Mouse (Mus musculus) heart, postnatal 36 days (tissue): Measurements from ENCODE around the gene Tsen54. TPM values are rescaled to one million over a fixed set of nuclear protein-coding genes. Genes with fewer than 3 reads are reported as not detected.
A peak's percentile ranks its signal among the peaks of the same experiment; 100 is the strongest.

Source experiments
- DNase-seq, 2 experiments: peaks; one replicate each; pipeline ENCODE4 v3.0.0; 2021 to 2022
- intact Hi-C: fragments of 180-260 bp; cut with DNase I; formaldehyde crosslinking; loops from one replicate; pipeline ENCODE4 v1.15.1; 2025
- total RNA-seq, 2 experiments: library from RNA; stranded (reverse); gene quantifications; 2 replicates each; pipeline ENCODE4 v1.2.3; 2021

The Tsen54 gene
- total RNA-seq, result 1 to 10 TPM; 8.7 to 9.7 TPM

DNA sequence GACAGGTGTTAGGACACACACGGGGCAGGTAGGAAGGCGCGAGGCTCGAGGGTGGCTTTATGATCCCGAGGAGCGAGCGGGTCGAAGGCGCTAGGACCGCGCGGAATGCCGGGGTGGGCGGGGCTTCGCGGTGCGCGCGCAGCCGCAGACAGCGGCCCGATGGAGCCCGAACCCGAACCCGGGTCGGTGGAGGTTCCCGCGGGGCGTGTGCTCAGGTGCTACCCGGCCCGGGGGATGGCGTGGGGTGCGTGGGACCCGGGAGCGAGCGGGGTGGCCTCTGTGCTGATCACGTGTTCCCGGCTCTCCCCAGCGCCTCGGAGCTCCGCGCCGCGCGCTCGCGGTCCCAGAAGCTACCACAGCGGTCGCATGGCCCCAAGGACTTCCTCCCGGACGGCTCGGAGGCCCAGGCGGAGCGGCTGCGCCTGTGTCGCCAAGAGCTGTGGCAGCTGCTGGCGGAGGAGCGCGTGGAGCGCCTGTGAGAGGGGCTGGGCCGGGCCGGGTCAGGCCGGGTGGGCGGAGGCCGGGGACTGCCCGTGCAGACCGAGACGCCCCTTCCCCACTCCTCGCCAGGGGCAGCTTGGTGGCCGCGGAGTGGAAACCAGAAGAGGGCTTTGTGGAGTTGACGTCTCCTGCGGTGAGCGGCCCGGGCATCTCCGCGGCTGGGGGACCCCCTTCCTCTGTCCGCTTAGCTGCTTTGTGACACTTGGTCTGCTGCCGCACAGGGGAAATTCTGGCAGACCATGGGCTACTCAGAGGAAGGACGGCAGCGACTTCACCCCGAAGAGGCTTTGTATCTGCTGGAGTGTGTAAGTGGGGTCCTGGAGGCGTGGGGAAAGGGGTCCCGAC lies at the start of gene Tsen54:
TSS of gene Tsen54 (plus strand) at position 120 of the 846 bp plus-strand sequence.
- peak; percentile 90 to 94 for DNase-seq

GRCm38 (mm10) chr11:115765103-115765606 lies 49.4 kb upstream of the Tsen54 start, which contains the start of gene Tmem94:
Tmem94 (plus strand) TSS chr11:115765433.
- DNase-seq, result peak; percentile 96 to 99
- intact Hi-C loops, result no loop called here

More for the DNA sequence above, at the start of gene Tsen54:
- intact Hi-C loops, result loop anchor here (1.0 to 5.0 kb wide), 4 partner anchors 44 to 188 kb away; partner anchors contain the start of genes Myo15b and Slc25a19

GRCm38 (mm10) chr11:115765607-115766141 lies 48.9 kb upstream of the Tsen54 start:
- no peak for DNase-seq
- intact Hi-C loops, result no loop called here

DNA sequence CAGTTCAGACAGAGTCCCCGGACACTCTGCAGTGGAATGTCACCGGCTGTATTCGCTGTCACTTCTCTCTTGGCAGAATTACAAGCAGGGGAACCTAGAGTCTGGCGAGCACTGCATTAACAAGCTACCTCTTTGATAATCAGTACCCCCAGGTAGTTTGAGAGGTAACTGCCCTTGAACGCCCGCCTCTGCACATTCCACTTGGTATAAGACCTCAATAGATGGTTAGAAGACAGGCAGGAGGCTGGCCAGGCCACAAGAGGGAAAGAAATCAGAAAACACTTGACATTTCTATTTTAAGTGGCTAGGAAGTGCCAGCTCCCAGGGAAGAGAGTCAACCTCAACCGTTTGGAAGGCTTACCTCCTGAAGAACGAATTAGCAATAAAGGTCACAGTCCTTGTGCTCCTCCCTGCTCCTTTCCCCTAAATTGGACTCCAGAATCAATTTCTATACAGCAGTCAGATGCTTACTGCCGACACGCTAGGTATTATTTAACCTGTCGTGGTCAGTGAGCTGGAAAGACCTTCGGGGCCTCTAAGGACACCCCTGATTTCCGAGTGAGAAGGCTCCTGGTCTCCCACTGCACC lies 48.1 kb upstream of the Tsen54 start:
- DNase-seq, result peak; percentile 40 to 60
- intact Hi-C loops, result no loop called here

DNA sequence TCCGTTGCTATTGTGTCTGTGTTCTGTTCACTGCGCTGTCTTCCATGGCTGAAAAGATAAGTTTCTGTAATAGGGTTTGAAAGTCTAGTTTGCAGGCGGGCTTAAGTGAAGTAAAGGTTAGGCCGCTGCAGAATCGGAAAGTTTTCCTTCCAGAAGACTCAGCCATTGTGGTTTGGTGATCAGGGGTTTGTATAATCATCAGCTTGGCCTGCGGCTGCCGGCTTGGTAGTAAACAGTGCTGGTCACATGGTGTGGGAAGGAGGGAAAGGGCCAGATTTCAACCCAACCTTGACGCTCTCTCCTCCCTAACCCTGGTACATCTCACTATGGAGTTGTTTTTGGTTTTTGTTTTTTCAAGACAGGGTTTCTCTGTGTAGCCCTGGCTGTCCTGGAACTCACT lies 47.5 kb upstream of the Tsen54 start:
- intact Hi-C loops, result loop anchor here (1.0 kb wide), 1 partner anchor 45 kb away; no protein-coding TSS in a partner anchor
- no peak for DNase-seq

- no peak for DNase-seq
- intact Hi-C loops, result no loop called here
These were observed 45.6 kb upstream of the Tsen54 start for GRCm38 (mm10) chr11:115768896-115769295.

DNA sequence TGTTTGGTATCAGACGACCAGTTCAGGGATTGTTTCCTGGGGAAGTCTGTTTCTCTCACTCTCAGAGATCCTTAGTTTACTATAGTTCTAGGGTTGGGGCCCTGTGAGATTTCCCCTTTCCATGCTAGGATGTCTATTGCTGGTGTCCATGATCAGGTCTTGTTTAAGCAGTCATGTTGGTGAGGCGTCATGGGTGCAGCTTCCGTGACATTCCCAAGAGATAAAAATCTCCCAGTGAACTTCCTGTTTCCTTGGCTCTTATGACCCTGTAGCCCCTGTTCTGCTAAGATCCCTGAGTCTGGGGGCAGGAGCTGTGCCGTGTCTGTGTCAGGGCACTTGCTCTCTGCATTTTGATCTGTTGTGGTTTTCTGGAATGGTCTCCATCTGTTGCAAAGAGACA lies 39.9 kb upstream of the Tsen54 start:
- no peak for DNase-seq

DNA sequence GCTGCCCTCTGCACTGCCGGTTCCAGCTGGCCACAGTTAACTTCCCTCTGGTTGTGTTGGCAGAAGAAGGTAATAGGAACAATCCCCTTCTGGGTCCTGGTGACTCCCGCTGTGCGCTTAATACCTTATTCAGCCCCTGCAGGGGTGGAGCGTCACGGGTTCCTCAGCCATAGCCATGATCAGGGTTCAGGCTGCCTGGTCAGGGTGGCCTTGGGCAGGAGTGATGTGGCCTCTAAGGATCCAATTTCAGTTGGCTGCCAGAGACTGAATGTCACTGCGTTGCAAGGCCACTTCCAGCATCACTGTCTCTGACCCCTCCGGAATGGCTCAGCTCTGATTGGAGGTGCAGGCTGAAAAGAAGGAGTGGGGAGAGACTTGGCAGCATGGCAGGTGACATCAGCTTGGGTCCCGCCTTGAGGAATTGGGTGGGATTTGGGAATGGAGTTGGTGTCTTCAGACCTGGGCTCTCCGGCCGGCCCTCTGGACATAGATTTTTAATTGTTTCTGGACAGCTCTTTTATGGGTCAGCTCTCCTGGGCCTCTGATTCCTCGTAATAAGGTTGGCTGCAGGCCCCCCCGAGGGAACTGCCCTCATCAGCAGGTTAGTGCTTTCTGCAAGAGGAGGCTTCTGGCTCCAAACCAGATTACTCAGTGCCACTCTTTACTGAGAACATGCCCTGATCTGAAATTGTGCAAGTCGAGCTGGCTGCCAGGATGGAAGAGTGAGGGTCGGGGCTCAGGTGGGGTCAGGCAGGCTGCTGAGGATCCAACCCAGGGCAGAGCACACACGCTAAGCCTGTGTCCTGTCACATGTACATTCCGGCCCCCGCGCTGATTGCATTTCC lies 38.5 kb upstream of the Tsen54 start:
- intact Hi-C loops, result loop anchor here (5.0 kb wide), 1 partner anchor 39 kb away; no protein-coding TSS in a partner anchor
- DNase-seq, result peak; percentile 52 to 62

More for the DNA sequence above, 39.9 kb upstream of the Tsen54 start:
- intact Hi-C loops, result loop anchor here (5.0 kb wide), 1 partner anchor 37 kb away; no protein-coding TSS in a partner anchor

- no peak for DNase-seq
- intact Hi-C loops, result loop anchor here (5.0 kb wide), 1 partner anchor 40 kb away; no protein-coding TSS in a partner anchor
These were observed 37.6 kb upstream of the Tsen54 start for GRCm38 (mm10) chr11:115776954-115777353.

DNA sequence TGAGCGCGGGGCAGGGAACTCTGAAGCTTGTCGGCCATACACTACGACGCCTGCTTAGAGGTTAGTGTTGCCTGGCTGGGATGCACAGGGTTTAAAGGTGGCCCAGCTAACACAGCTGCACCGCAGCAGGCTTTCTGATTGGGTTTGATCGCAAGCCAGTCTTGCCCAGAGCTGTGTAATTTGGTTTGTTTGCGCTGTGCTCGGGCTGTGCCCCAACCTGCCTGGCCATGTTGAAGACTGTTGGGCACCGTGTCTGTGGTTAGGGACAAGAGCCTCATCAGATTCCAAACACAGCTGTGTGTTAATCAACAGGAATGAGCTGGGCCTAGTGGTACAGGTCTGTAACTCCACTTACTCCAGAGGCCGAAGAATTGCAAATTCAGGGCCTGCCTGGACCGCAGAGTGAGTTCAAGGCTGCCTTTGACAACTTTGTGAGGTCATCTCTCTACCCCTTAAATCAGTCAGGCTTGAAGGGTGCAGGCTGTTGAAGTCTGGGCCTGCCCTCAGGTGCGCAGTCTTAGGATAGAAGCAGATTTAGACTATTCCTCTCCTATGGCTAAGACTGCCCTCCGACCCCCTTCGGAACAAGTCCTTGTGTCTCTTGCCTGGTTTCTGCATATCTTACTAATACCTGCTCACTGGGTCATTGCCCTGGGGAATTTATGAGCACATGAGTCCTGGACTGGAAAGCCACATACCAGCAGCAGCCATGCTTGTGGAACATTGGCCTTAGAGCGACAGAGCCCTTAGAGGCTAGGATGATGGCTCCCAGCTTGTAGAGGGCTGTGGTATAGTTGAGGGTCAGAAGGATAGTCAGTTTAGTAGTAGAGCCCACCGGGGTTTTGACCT lies 36.8 kb upstream of the Tsen54 start:
- no peak for DNase-seq
- intact Hi-C loops, result loop anchor here (2.0 to 5.0 kb wide), 2 partner anchors 40 to 55 kb away; no protein-coding TSS in a partner anchor

DNA sequence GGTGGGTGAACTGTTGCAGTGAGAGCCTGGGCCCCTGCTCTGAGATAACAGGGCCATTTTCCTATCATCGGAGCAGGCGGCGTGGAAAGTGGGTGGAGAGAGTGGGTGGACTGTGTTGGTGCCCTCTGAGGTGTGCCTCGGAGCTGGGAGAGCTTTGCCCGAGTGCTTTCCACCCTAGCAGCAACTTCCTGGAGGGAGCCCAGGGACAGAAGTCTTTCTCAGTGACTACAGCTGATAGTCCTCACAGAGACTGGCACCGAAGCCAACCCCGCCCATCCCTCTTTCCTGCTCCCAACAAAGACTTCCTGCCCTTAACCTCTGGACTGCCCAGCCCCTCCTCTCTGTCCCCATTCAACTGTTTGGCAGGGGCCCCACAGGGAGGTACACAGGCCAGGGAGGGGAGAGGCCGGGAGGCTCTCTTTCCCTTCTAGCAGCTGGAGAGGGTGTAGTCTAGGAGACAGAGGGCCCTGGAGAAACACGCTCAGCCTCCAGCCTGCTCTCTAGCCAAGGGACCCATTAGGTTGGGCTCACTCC lies 35.4 kb upstream of the Tsen54 start:
- intact Hi-C loops, result loop anchor here (1.0 to 5.0 kb wide), 3 partner anchors 30 to 56 kb away; no protein-coding TSS in a partner anchor
- peak; percentile 89 for DNase-seq

DNA sequence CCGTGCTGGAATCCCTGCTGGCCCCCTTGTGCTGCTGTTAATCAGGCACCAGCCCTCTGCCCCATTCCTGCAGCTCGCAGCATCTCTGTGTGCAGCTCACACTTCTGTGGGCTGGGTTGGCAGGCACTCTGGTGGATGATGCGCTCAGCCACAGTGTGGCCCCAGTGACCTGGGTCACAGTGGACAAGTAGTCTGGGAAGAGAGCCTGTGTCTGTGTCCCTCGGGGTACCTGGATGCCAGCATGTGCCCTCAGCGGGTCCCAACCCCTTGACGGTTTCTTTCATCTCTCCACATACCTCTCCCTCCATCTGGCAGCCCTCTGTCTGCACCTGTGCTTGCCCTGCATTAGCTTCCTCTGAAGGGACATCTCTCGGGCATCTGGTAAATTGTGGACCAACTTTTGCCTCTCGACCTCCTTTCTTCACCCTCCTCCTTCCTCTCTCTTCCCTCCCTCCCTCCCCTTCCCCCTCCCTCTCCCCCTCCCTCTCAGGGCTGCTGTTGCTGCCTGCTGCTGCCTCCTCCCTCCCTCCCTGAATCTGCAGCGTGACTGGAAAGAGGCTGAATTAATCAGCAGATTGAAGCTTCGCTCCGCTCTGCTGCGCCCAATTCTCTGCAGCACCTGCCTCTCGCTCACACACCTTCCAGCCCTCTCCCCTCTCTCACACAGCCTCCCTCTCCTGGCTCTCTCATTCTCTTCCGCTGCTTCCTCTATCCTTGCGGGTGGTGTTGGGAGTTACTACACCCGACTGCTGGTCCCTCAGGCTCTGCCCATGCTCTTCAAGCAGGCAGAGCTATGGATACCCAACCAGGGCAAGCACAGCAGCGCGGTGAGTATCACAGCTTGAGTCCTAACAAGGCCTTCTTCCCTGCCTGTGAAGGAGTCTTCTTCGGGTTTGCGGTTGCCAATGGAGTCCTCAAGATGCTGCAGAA lies 34.1 kb upstream of the Tsen54 start:
- intact Hi-C loops, result no loop called here
- no peak for DNase-seq

DNA sequence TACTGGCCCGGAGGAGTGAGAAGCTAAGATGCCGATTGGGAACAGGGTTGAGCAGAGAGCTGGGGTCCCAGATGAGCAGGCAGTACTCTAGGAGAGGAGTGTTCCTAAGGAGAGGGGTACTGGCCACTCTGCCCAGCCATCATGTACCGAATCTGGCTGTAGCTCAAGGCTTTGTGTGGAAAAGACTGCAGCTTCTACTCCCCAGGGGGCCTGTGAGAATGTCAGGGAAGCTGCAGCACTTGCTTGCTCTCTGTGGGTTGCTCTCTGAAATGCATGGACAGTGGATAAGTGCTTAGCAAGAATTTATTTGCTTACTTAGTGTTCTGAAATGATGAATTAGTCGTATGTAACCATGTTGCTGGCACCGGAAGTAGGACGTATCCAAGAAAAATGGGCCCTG lies 28.1 kb upstream of the Tsen54 start:
- no peak for DNase-seq
- intact Hi-C loops, result no loop called here

DNA sequence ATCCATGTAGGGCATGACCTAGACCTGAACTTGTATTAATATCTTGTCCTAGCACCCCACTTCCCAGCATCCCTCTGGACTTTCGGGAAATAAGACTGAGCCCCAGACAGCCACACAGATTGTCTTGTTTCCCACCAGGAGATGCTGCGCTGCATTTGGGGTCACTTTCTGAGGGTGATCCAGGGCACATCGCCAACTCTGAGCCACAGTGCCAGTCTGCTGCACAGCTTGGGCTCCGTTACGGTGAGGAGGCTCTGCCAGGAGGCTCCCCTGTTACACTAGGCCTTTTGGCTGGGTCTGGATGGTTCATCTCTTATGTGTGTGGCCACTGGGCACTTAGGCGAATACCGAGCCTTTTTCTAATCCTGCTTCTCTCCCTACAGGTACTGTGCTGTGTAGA lies 24.7 kb upstream of the Tsen54 start:
- intact Hi-C loops, result no loop called here

DNA sequence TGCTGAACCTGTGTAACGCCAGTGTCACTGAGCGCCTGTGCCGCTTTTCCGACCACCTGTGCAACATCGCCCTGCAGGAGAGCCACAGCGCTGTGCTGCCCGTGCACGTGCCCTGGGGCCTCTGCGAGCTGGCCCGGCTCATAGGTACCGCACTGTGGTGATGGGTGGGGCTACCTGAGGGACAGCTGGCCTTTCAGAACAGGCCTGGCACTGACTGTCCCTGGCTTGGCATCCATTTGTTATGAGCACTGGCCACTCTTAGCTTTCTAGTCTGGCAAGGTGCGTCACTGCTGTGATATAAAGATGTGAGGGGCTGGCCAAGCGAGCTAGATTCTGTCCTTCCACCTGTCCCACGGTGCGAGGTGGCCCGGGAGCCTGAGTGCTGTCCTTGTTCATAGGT lies 22.6 kb upstream of the Tsen54 start:
- no peak for DNase-seq
- intact Hi-C loops, result no loop called here

More for the DNA sequence above, 24.7 kb upstream of the Tsen54 start:
- DNase-seq, result no peak

DNA sequence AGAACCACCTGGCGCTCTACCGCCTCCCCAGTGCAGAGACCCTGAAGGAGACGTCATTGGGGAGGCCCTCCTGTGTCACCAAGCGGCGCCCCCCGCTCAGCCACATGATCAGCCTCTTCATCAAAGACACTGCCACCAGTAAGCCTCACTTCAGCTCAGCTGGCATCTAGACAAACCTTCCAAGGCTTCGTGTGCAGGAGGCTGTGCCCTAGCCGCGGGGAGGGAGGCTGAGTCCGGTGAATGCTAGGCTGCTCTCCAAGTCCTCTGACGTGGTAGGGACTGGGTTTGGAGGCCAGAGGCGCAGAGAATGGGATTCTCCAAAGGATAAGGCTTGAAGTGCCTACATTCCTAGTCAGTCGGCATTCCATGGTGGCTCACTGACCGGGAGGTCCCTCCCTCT lies 22.2 kb upstream of the Tsen54 start:
- no peak for DNase-seq

GRCm38 (mm10) chr11:115796898-115797297 lies 17.6 kb upstream of the Tsen54 start:
- no peak for DNase-seq
- intact Hi-C loops, result no loop called here

More for the DNA sequence above, 22.2 kb upstream of the Tsen54 start:
- intact Hi-C loops, result no loop called here

DNA sequence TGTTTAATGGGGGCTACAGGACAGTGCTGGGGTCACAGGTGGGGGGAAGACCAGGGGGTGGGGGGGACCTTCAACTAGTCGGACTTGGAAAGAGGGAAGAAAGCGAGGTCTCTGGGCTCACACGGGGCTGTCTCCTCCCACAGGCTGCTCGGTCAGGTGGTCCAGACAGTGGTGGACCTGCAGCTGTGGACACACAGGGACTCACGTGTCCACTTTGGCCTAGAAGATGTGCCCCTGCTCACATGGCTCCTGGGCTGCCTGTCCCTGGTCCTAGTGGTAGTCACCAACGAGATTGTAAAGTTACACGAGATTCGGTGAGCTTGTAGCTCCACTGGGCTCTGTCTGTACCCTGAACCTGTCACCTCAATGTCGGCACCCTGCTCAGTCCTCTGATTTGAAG lies 16.9 kb upstream of the Tsen54 start:
- DNase-seq, result no peak
- intact Hi-C loops, result no loop called here
